Mouse (Mus musculus): Measurements from ENCODE around the gene Hist2h4. TPM values are rescaled to one million over a fixed set of nuclear protein-coding genes. Genes with fewer than 3 reads are reported as not detected.

Hist2h4 gene
- polyA plus RNA-seq (2012; ENCODE audit: insufficient read depth, insufficient read length, missing spikeins) = 1.9 and 3.1 TPM in 2 replicates

- Histone ChIP-seq H3K4me1 (ENCODE audit: control insufficient read depth, insufficient read depth, low read length) (peaks cover 28% of the 10 kb centered on the region), H3K27ac (ENCODE audit: insufficient read depth, low read depth, low read length) (peak within 1 kb of the TSS; percentile 94), H3K4me3 (ENCODE audit: insufficient read depth, low read length) (peak within 1 kb of the TSS; percentile 76)
- no peak for TF ChIP-seq CTCF (IDR thresholded peaks at IDR 0.05; ENCODE audit: low read depth, low read length)
- TF ChIP-seq POLR2A (IDR thresholded peaks at IDR 0.05; ENCODE audit: borderline replicate concordance, low read depth, low read length) = peak; percentile 95
Observed at GRCm38 (mm10) chr3:96262979-96263550, at the start of gene Hist2h4. Gene Hist2h4 (minus strand): TSS chr3:96263311.

DNA sequence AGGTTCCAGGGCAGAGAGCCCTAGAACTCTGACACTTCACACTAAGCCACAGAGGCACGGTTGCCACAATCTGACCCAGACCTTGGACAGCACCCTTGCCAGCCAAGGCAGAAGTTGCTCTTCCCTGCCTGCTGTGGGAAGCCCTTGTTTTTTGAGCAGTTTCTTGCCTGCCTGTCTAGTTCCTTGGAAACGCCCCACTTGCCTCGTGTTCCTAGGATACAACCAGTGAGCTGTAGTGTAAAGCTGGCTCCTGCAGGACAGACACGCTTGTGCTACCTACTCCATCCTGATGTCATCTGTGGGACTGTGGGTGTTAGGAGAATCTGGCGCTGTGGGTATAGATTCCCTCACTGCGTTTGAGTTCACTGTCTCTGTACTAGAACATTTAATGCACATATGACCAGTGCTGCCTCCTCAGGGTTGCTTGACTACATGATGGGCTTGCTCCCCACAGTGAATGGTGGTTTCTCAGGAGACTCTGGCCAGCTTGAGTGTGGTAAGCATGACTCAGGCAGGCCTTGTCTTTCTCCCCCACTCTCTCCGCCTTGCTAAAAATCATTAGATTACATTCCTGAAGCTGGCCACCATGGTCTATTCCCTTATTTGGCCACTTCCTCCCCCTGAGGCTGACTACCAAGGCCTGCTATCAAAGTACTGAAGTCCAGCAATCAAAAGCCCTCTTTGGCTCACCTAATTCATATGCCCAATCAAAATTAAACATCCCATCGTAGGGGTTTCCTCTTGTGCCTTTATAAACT, 49.4 kb upstream of the Hist2h4 start:
- TF ChIP-seq POLR2A (IDR thresholded peaks at IDR 0.05; ENCODE audit: borderline replicate concordance, low read depth, low read length) = no peak
- no peak for TF ChIP-seq CTCF (IDR thresholded peaks at IDR 0.05; ENCODE audit: low read depth, low read length)
- Histone ChIP-seq H3K4me1 (ENCODE audit: control insufficient read depth, insufficient read depth, low read length) (no peaks in the 10 kb centered on the region), H3K27ac (ENCODE audit: insufficient read depth, low read depth, low read length) (no peak overlapping the region), H3K4me3 (ENCODE audit: insufficient read depth, low read length) (no peak overlapping the region)

DNA sequence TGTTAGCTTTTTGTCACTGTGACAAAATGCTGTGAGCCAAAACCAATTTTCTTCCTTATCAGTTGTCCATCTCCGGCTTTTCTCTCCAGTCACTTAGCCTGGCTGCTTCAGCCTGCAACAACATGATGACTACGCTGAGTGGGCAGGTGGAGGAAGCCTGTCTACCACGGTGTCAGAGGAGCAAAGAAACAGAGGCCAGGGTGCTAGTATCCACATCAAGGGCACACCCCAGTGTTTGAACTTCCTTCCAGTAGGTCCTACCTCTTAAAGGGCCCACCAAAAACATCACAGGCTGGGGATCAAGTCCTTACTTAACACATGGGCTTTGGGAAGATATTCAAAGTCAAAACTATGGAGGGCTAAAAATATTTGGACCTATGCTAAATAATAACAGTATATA, 46.3 kb upstream of the Hist2h4 start:
- Histone ChIP-seq H3K27ac (ENCODE audit: insufficient read depth, low read depth, low read length) (no peak overlapping the region), H3K4me1 (ENCODE audit: control insufficient read depth, insufficient read depth, low read length) (peaks cover 3% of the 10 kb centered on the region; the same call in 1 of the 2 replicates), H3K4me3 (ENCODE audit: insufficient read depth, low read length) (no peak overlapping the region)
- TF ChIP-seq POLR2A (IDR thresholded peaks at IDR 0.05; ENCODE audit: borderline replicate concordance, low read depth, low read length) = no peak
- TF ChIP-seq CTCF (IDR thresholded peaks at IDR 0.05; ENCODE audit: low read depth, low read length) = no peak

- H3K4me3 ChIP-seq (ENCODE audit: insufficient read depth, low read length) = no peak overlapping the region
Observed at GRCm38 (mm10) chr3:96306506-96306905, 43.4 kb upstream of the Hist2h4 start.

DNA sequence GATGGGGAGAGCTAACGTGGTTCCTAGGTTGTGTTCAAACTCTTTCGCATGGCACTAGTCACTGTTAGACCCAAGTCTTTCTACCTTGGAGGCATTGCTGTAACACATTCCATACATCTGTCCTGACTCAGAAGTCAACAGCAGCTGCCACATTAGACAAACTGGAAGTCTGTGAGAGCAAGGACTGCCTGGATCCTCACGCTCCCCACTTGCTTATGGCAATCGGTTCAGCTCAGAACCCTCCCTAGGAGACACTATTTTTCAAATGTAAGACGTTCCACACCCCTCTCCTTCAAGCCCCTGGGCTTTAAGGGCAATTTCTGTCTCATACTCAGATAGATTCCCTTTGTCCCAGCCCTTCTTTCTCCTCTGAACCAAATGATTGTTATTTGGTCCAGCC, 39.0 kb upstream of the Hist2h4 start:
- peak overlapping the region; percentile 91 for H3K27ac ChIP-seq (ENCODE audit: insufficient read depth, low read depth, low read length)
- TF ChIP-seq POLR2A (IDR thresholded peaks at IDR 0.05; ENCODE audit: borderline replicate concordance, low read depth, low read length) = no peak
- no peak for TF ChIP-seq CTCF (IDR thresholded peaks at IDR 0.05; ENCODE audit: low read depth, low read length)
- 0 out of 2 replicates have a peak overlapping the region, but pooled peaks have one; percentile 54 for H3K4me3 ChIP-seq (ENCODE audit: insufficient read depth, low read length)
- peaks cover 31% of the 10 kb centered on the region for H3K4me1 ChIP-seq (ENCODE audit: control insufficient read depth, insufficient read depth, low read length)

More at GRCm38 (mm10) chr3:96306506-96306905, 43.4 kb upstream of the Hist2h4 start:
- peaks cover 18% of the 10 kb centered on the region for H3K4me1 ChIP-seq (ENCODE audit: control insufficient read depth, insufficient read depth, low read length)
- no peak for TF ChIP-seq CTCF (IDR thresholded peaks at IDR 0.05; ENCODE audit: low read depth, low read length)
- TF ChIP-seq POLR2A (IDR thresholded peaks at IDR 0.05; ENCODE audit: borderline replicate concordance, low read depth, low read length) = no peak
- no peak overlapping the region for H3K27ac ChIP-seq (ENCODE audit: insufficient read depth, low read depth, low read length)

- Histone ChIP-seq H3K4me1 (ENCODE audit: control insufficient read depth, insufficient read depth, low read length) (peaks cover 31% of the 10 kb centered on the region), H3K4me3 (ENCODE audit: insufficient read depth, low read length) (peak overlapping the region; percentile 54), H3K27ac (ENCODE audit: insufficient read depth, low read depth, low read length) (peak overlapping the region; percentile 91)
- TF ChIP-seq POLR2A (IDR thresholded peaks at IDR 0.05; ENCODE audit: borderline replicate concordance, low read depth, low read length) = no peak
- no peak for TF ChIP-seq CTCF (IDR thresholded peaks at IDR 0.05; ENCODE audit: low read depth, low read length)
Observed at GRCm38 (mm10) chr3:96300706-96301529, 37.8 kb upstream of the Hist2h4 start.

GRCm38 (mm10) chr3:96299562-96299961, 36.5 kb upstream of the Hist2h4 start:
- no peak for TF ChIP-seq CTCF (IDR thresholded peaks at IDR 0.05; ENCODE audit: low read depth, low read length)
- TF ChIP-seq POLR2A (IDR thresholded peaks at IDR 0.05; ENCODE audit: borderline replicate concordance, low read depth, low read length) = no peak
- no peak overlapping the region; the same call in 1 of the 2 replicates for H3K27ac ChIP-seq (ENCODE audit: insufficient read depth, low read depth, low read length)
- H3K4me3 ChIP-seq (ENCODE audit: insufficient read depth, low read length) = no peak overlapping the region
- peaks cover 30% of the 10 kb centered on the region for H3K4me1 ChIP-seq (ENCODE audit: control insufficient read depth, insufficient read depth, low read length)

- peaks cover 35% of the 10 kb centered on the region for H3K4me1 ChIP-seq (ENCODE audit: control insufficient read depth, insufficient read depth, low read length)
- no peak overlapping the region for H3K4me3 ChIP-seq (ENCODE audit: insufficient read depth, low read length)
- TF ChIP-seq POLR2A (IDR thresholded peaks at IDR 0.05; ENCODE audit: borderline replicate concordance, low read depth, low read length) (no peak), CTCF (IDR thresholded peaks at IDR 0.05; ENCODE audit: low read depth, low read length) (no peak)
- no peak overlapping the region for H3K27ac ChIP-seq (ENCODE audit: insufficient read depth, low read depth, low read length)
Observed at GRCm38 (mm10) chr3:96298360-96298759, 35.2 kb upstream of the Hist2h4 start.

- H3K4me3 ChIP-seq (ENCODE audit: insufficient read depth, low read length) = peak within 1 kb of the TSS; percentile 58
- H3K27ac ChIP-seq (ENCODE audit: insufficient read depth, low read depth, low read length) = peak within 1 kb of the TSS; percentile 96
- TF ChIP-seq POLR2A (IDR thresholded peaks at IDR 0.05; ENCODE audit: borderline replicate concordance, low read depth, low read length) = no peak
- TF ChIP-seq CTCF (IDR thresholded peaks at IDR 0.05; ENCODE audit: low read depth, low read length) = no peak
Observed at GRCm38 (mm10) chr3:96293787-96294186, 30.7 kb upstream of the Hist2h4 start, which contains the start of gene Fcgr1. Gene Fcgr1 (minus strand): TSS chr3:96293969.

More at GRCm38 (mm10) chr3:96293787-96294186, 30.7 kb upstream of the Hist2h4 start, which contains the start of gene Fcgr1:
- H3K4me1 ChIP-seq (ENCODE audit: control insufficient read depth, insufficient read depth, low read length) = peaks cover 27% of the 10 kb centered on the region
